Mouse (Mus musculus): ENCODE measurements at regions not wholly inside any gene's neighbourhood (a gene's known extent, or its start where the extent isn't known, plus 50 kb on each side); places are given as distances from the start of the nearest gene placed in this dataset.

DNA sequence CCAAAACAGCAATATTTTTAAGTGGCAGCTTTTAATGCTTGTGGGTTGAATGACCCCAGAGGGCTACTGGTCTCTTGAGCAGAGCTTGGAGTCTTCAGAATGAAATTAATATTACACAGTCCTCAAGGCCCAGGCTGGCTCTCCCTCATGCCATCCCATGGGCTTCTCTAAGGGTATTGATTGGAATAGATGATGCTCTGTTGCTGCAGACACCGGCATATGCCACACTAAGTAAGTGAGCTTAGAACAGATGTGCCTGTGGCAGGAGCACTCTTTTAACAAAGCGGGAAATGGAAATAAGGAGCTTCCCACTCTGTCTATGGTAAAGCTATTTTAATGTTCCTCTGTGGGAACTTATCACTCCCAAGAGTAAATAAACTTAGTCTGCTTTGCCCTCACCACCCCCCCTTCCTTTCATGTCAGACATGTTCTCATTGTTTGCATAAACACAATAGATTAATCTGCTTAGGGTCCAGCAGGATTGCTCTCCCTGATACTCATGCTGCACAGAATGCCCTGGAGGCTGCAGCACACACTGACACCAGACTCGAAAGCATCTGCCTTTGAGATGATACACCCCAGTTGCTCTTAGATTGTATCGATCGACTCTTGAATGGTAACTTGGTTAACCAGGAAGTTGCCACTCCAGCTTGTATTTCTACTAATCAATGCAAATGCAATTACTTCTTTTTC lies 294.5 kb upstream of the Adamts16 start:
- H3K4me2 ChIP-seq (ENCODE audit: low read length): no peak overlapping the region
- no peaks in the 10 kb centered on the region for H3K4me1 ChIP-seq (replicated peaks; ENCODE audit: insufficient read depth, low read length)
- ATAC-seq (replicated peaks; ENCODE audit: low FRiP score, low read depth): no peak
- H3K27me3 ChIP-seq (ENCODE audit: insufficient read depth, low read length): no peaks in the 10 kb centered on the region
- H3K4me3 ChIP-seq (replicated peaks; ENCODE audit: low read depth, low read length): no peak overlapping the region
- H3K9me3 ChIP-seq (replicated peaks; ENCODE audit: low read length): no peaks in the 10 kb centered on the region
- 87% methylated on average over 5 of the region's 5 CpGs for WGBS
- DNase-seq (ENCODE audit: low spot score): no peak
- no peak overlapping the region for H3K9ac ChIP-seq (ENCODE audit: low read depth, low read length)
- no peak overlapping the region for H3K27ac ChIP-seq
- no peak for TF ChIP-seq CTCF (IDR thresholded peaks at IDR 0.05; ENCODE audit: low read depth)
- no peaks in the 10 kb centered on the region for H3K36me3 ChIP-seq (ENCODE audit: insufficient read depth, low read length)

- Histone ChIP-seq H3K4me2 (ENCODE audit: low read length) (no peak overlapping the region), H3K9me3 (replicated peaks; ENCODE audit: low read length) (no peaks in the 10 kb centered on the region), H3K9ac (ENCODE audit: low read depth, low read length) (no peak overlapping the region), H3K27me3 (ENCODE audit: insufficient read depth, low read length) (no peaks in the 10 kb centered on the region), H3K4me1 (replicated peaks; ENCODE audit: insufficient read depth, low read length) (no peaks in the 10 kb centered on the region), H3K27ac (no peak overlapping the region), H3K4me3 (replicated peaks; ENCODE audit: low read depth, low read length) (no peak overlapping the region), H3K36me3 (ENCODE audit: insufficient read depth, low read length) (no peaks in the 10 kb centered on the region)
- peak; percentile 80 for DNase-seq (ENCODE audit: low spot score)
- WGBS: 6% methylated on average over 1 of the region's 1 CpGs
- TF ChIP-seq CTCF (IDR thresholded peaks at IDR 0.05; ENCODE audit: low read depth): no peak
- ATAC-seq (replicated peaks; ENCODE audit: low FRiP score, low read depth): no peak
These were observed 279.9 kb upstream of the Adamts16 start for GRCm38 (mm10) chr13:71121484-71121883.

DNA sequence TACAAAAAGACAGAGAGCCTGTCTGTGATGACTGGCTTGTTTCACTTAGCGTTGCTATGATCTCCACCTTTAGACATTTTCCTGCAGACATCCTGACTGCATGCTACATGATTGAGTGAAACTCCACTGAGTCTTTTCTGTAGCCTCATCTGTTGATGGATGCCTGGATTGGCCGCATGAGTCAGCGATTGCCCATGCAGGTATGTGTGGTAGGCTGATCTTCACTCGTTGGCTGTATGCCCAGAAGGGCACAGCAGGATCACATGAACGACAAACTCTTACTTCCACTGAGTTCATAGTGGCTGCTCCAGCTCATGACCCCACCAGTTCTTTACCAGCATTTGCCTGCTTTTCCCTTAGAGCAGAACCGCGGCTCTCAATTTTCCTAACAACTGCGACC lies 266.6 kb upstream of the Adamts16 start:
- no peaks in the 10 kb centered on the region for H3K27me3 ChIP-seq (ENCODE audit: insufficient read depth, low read length)
- H3K4me2 ChIP-seq (ENCODE audit: low read length): no peak overlapping the region
- 69% methylated on average over 8 of the region's 8 CpGs for WGBS
- peak; percentile 25 for DNase-seq (ENCODE audit: low spot score)
- H3K36me3 ChIP-seq (ENCODE audit: insufficient read depth, low read length): no peaks in the 10 kb centered on the region
- H3K27ac ChIP-seq: no peak overlapping the region
- H3K9me3 ChIP-seq (replicated peaks; ENCODE audit: low read length): no peaks in the 10 kb centered on the region
- no peak for TF ChIP-seq CTCF (IDR thresholded peaks at IDR 0.05; ENCODE audit: low read depth)
- H3K4me3 ChIP-seq (replicated peaks; ENCODE audit: low read depth, low read length): no peak overlapping the region
- peak; percentile 63; the same call in 1 of the 2 replicates for ATAC-seq (replicated peaks; ENCODE audit: low FRiP score, low read depth)
- H3K4me1 ChIP-seq (replicated peaks; ENCODE audit: insufficient read depth, low read length): no peaks in the 10 kb centered on the region
- no peak overlapping the region for H3K9ac ChIP-seq (ENCODE audit: low read depth, low read length)

- Histone ChIP-seq H3K27me3 (ENCODE audit: insufficient read depth, low read length) (no peaks in the 10 kb centered on the region), H3K36me3 (ENCODE audit: insufficient read depth, low read length) (no peaks in the 10 kb centered on the region)
These were observed 263.7 kb upstream of the Adamts16 start for GRCm38 (mm10) chr13:71105229-71105838.

DNA sequence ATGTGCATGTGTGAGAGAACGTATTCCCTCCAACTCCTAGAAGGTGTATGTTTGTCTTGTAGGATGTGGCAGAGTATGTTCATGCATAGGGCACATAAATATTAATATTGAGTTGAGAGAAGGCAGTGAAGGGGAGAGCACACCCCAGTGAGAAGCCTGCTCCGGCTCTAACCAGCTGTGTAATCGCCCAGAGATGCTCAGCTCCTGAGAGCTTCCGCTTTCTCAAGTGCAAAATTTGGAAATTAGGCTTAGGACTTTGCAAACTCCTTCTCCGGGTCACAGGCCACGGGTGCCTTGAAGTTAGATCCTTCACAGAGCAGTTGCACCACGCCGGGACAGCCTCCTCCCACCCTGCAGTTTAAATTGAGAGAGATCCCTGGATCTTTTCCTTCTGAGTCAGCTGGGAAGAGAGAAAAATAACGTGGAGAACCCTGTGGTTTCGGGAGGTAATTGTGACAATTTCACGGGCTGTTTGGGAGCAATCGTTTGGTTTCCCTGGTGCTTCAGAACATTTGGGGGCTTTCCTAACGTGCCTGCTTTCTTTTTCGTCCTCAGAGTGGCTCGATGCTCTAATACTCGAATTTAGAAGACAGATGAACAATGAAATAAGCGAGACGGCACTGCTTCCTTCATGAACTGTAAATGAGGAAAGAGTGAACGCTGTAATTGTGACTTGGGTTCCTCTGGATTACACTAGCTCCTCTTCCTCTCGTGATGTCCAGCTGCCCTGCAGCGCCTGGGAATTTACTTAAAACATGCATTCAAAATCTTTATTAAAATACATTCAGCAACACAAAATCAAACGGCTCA lies 263.0 kb upstream of the Adamts16 start:
- no peak overlapping the region for H3K27ac ChIP-seq
- H3K4me2 ChIP-seq (ENCODE audit: low read length): peak overlapping the region; percentile 50
- H3K4me3 ChIP-seq (replicated peaks; ENCODE audit: low read depth, low read length): peak overlapping the region; percentile 16; the same call in 1 of the 2 replicates
- WGBS: 14% methylated on average over 22 of the region's 22 CpGs
- no peak for ATAC-seq (replicated peaks; ENCODE audit: low FRiP score, low read depth)
- DNase-seq (ENCODE audit: low spot score): peak; percentile 2
- H3K9ac ChIP-seq (ENCODE audit: low read depth, low read length): peak overlapping the region; percentile 14; the same call in 1 of the 2 replicates
- TF ChIP-seq CTCF (IDR thresholded peaks at IDR 0.05; ENCODE audit: low read depth): no peak
- H3K27me3 ChIP-seq (ENCODE audit: insufficient read depth, low read length): no peaks in the 10 kb centered on the region
- H3K9me3 ChIP-seq (replicated peaks; ENCODE audit: low read length): no peaks in the 10 kb centered on the region
- H3K4me1 ChIP-seq (replicated peaks; ENCODE audit: insufficient read depth, low read length): no peaks in the 10 kb centered on the region
- H3K36me3 ChIP-seq (ENCODE audit: insufficient read depth, low read length): no peaks in the 10 kb centered on the region

More at GRCm38 (mm10) chr13:71105229-71105838, 263.7 kb upstream of the Adamts16 start:
- Histone ChIP-seq H3K4me2 (ENCODE audit: low read length) (peak overlapping the region; percentile 50), H3K27ac (no peak overlapping the region), H3K4me3 (replicated peaks; ENCODE audit: low read depth, low read length) (peak overlapping the region; percentile 16; the same call in 1 of the 2 replicates), H3K9ac (ENCODE audit: low read depth, low read length) (peak overlapping the region; percentile 14; the same call in 1 of the 2 replicates), H3K4me1 (replicated peaks; ENCODE audit: insufficient read depth, low read length) (no peaks in the 10 kb centered on the region), H3K9me3 (replicated peaks; ENCODE audit: low read length) (no peaks in the 10 kb centered on the region)
- TF ChIP-seq CTCF (IDR thresholded peaks at IDR 0.05; ENCODE audit: low read depth): peak; percentile 90
- DNase-seq (ENCODE audit: low spot score) (peak; percentile 75), ATAC-seq (replicated peaks; ENCODE audit: low FRiP score, low read depth) (no peak)
- WGBS: 9% methylated on average over 18 of the region's 18 CpGs

GRCm38 (mm10) chr13:71084301-71084700 lies 242.7 kb upstream of the Adamts16 start:
- H3K27me3 ChIP-seq (ENCODE audit: insufficient read depth, low read length): no peaks in the 10 kb centered on the region
- H3K27ac ChIP-seq: no peak overlapping the region
- no peak overlapping the region for H3K4me3 ChIP-seq (replicated peaks; ENCODE audit: low read depth, low read length)
- H3K36me3 ChIP-seq (ENCODE audit: insufficient read depth, low read length): no peaks in the 10 kb centered on the region
- H3K4me1 ChIP-seq (replicated peaks; ENCODE audit: insufficient read depth, low read length): no peaks in the 10 kb centered on the region
- 61% methylated on average over 6 of the region's 6 CpGs for WGBS
- ATAC-seq (replicated peaks; ENCODE audit: low FRiP score, low read depth) (no peak), DNase-seq (ENCODE audit: low spot score) (no peak)
- no peaks in the 10 kb centered on the region for H3K9me3 ChIP-seq (replicated peaks; ENCODE audit: low read length)
- no peak overlapping the region for H3K4me2 ChIP-seq (ENCODE audit: low read length)
- no peak overlapping the region for H3K9ac ChIP-seq (ENCODE audit: low read depth, low read length)
- TF ChIP-seq CTCF (IDR thresholded peaks at IDR 0.05; ENCODE audit: low read depth): no peak
